Mouse (Mus musculus): ENCODE data around the gene March4. TPM values are rescaled to one million over a fixed set of nuclear protein-coding genes. Genes with fewer than 3 reads are reported as not detected.

The March4 gene
- polyA plus RNA-seq, 1 experiment from 2014 or later = not detected

DNA sequence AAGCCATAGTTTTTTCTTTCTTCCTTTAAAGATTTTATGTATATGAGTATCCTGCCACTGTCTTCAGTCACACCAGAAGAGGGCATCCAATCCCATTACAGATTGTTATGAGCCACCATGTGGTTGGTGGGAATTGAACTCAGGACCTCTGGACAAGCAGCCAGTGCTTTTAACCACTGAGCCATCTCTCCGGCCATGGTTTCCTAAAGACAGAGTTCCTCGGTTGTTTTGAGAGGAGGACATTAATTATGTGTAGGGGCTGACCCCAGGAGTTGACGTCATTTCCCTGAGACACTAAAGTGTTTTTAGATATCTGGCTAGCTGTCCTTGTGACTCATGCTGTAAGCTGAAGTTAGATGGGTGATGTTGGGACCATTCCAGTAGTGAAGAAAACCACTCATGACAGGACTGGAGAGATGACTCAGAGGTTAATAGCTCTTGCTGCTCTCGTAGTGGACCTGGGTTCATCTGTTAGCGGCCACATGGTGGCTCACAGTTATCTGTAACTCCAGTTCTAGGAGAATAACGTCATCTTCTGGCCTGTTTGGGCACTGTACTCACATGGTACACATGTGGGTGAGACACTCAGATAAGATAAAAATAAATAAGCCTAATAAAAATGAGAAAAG, 27.7 kb upstream of the March4 start:
- no peak overlapping the region for H3K4me2 ChIP-seq (ENCODE audit: low read length)
- no peak overlapping the region for H3K4me3 ChIP-seq (replicated peaks; ENCODE audit: low read depth, low read length)
- no peak overlapping the region for H3K9ac ChIP-seq (ENCODE audit: low read depth, low read length)
- 48% methylated on average over 6 of the region's 6 CpGs for WGBS
- no peak for DNase-seq (ENCODE audit: low spot score)
- TF ChIP-seq CTCF (IDR thresholded peaks at IDR 0.05; ENCODE audit: low read depth) = no peak
- no peaks in the 10 kb centered on the region for H3K9me3 ChIP-seq (replicated peaks; ENCODE audit: low read length)
- no peaks in the 10 kb centered on the region for H3K36me3 ChIP-seq (ENCODE audit: insufficient read depth, low read length)
- H3K27me3 ChIP-seq (ENCODE audit: insufficient read depth, low read length) = no peaks in the 10 kb centered on the region
- no peak for ATAC-seq (replicated peaks; ENCODE audit: low FRiP score, low read depth)
- no peak overlapping the region for H3K27ac ChIP-seq
- no peaks in the 10 kb centered on the region for H3K4me1 ChIP-seq (replicated peaks; ENCODE audit: insufficient read depth, low read length)

DNA sequence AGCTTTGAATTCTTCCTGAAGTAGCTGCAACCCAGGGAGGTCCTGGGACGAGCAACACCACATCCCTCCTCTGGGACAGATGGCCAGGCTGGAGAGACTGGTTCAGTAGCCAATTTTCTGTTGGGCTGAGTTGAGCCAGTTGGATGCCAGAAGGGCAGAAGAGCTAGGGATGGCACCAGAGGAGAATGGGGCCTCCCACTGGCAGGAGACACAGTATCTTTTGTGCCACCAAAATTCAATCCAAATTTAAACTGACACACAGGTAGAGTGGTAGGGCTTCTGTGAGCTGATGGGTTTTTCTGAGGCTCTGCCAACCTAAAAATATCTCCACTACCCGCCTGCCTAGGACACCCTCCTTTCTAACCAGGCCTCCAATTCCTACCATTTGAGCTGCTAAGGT, 21.9 kb upstream of the March4 start:
- Histone ChIP-seq H3K4me2 (ENCODE audit: low read length) (no peak overlapping the region), H3K36me3 (ENCODE audit: insufficient read depth, low read length) (no peaks in the 10 kb centered on the region), H3K9ac (ENCODE audit: low read depth, low read length) (no peak overlapping the region), H3K9me3 (replicated peaks; ENCODE audit: low read length) (no peaks in the 10 kb centered on the region), H3K27ac (no peak overlapping the region), H3K27me3 (ENCODE audit: insufficient read depth, low read length) (no peaks in the 10 kb centered on the region), H3K4me3 (replicated peaks; ENCODE audit: low read depth, low read length) (no peak overlapping the region), H3K4me1 (replicated peaks; ENCODE audit: insufficient read depth, low read length) (no peaks in the 10 kb centered on the region)
- ATAC-seq (replicated peaks; ENCODE audit: low FRiP score, low read depth) (no peak), DNase-seq (ENCODE audit: low spot score) (no peak)
- WGBS = 72% methylated on average over 2 of the region's 2 CpGs
- no peak for TF ChIP-seq CTCF (IDR thresholded peaks at IDR 0.05; ENCODE audit: low read depth)

DNA sequence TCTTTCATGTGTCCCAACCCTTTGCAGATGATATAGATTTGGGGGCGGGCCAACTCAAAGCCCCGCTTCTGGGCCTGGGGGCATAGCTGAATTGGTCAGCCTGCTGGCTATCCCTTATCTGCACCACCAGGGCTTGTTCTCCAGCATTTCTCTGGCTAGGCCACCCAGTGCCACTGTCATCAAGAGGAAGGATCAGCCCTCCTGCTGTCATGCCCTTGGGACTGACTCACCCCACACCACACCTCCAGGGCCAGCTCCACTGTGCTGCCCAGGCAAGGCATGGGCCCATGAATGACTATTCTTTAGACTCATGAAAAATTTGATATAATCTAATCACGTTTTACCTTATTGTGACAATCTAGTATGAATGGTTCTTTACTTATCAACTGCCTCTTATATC, 19.7 kb upstream of the March4 start:
- H3K4me2 ChIP-seq (ENCODE audit: low read length) = no peak overlapping the region
- no peaks in the 10 kb centered on the region for H3K4me1 ChIP-seq (replicated peaks; ENCODE audit: insufficient read depth, low read length)
- WGBS = 88% methylated on average over 3 of the region's 3 CpGs
- no peak overlapping the region for H3K9ac ChIP-seq (ENCODE audit: low read depth, low read length)
- DNase-seq (ENCODE audit: low spot score) (no peak), ATAC-seq (replicated peaks; ENCODE audit: low FRiP score, low read depth) (no peak)
- no peak for TF ChIP-seq CTCF (IDR thresholded peaks at IDR 0.05; ENCODE audit: low read depth)
- H3K27ac ChIP-seq = no peak overlapping the region
- no peaks in the 10 kb centered on the region for H3K27me3 ChIP-seq (ENCODE audit: insufficient read depth, low read length)
- no peaks in the 10 kb centered on the region for H3K36me3 ChIP-seq (ENCODE audit: insufficient read depth, low read length)
- H3K9me3 ChIP-seq (replicated peaks; ENCODE audit: low read length) = no peaks in the 10 kb centered on the region
- no peak overlapping the region for H3K4me3 ChIP-seq (replicated peaks; ENCODE audit: low read depth, low read length)

DNA sequence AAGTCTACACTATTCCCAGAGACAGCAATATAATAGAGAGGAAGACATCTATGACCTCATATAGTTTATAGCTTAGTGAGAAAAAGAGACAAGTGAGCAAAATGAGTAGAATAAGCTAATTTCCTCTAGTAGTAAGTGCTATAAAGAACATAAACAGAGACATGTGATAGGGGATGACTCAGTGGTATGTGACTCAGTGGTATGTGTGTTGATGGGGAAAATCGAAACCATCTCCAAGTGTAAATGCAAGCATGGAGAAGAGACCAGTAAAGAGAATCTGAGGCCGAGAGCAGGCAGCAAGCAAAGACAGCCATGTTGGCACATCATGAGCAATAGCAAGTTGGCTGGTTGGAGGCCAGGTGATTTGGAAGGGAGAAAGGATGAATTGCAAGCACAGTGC, 13.6 kb upstream of the March4 start:
- DNase-seq (ENCODE audit: low spot score) (no peak), ATAC-seq (replicated peaks; ENCODE audit: low FRiP score, low read depth) (no peak)
- H3K36me3 ChIP-seq (ENCODE audit: insufficient read depth, low read length) = no peaks in the 10 kb centered on the region
- H3K4me2 ChIP-seq (ENCODE audit: low read length) = no peak overlapping the region
- no peaks in the 10 kb centered on the region for H3K9me3 ChIP-seq (replicated peaks; ENCODE audit: low read length)
- no peak overlapping the region for H3K9ac ChIP-seq (ENCODE audit: low read depth, low read length)
- no peak overlapping the region for H3K4me3 ChIP-seq (replicated peaks; ENCODE audit: low read depth, low read length)
- 76% methylated on average over 2 of the region's 2 CpGs for WGBS
- H3K27ac ChIP-seq = no peak overlapping the region
- H3K27me3 ChIP-seq (ENCODE audit: insufficient read depth, low read length) = no peaks in the 10 kb centered on the region
- no peak for TF ChIP-seq CTCF (IDR thresholded peaks at IDR 0.05; ENCODE audit: low read depth)
- H3K4me1 ChIP-seq (replicated peaks; ENCODE audit: insufficient read depth, low read length) = no peaks in the 10 kb centered on the region

DNA sequence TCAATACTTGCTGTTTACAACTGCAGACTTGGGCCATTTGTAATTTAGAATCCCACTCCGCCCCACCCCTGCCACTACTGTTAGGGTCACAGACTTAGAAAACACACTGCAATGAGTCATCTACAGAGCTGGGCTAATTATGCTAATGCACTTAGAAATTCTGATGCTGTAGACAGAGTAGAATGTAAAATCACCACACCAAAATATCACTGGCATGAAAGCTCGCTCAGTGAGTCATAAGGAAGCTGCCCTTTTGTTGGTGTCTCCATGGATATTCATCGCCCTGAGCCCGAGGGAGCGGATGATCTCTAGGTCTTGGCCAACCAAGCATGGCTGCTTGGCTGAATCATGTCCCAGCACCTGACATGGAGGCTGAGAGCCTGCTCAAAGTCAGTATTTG, 1.5 kb upstream of the March4 start:
- no peak for TF ChIP-seq CTCF (IDR thresholded peaks at IDR 0.05; ENCODE audit: low read depth)
- Histone ChIP-seq H3K4me2 (ENCODE audit: low read length) (no peak overlapping the region), H3K27me3 (ENCODE audit: insufficient read depth, low read length) (peaks cover 27% of the 10 kb centered on the region; the same call in 1 of the 2 replicates), H3K9me3 (replicated peaks; ENCODE audit: low read length) (no peaks in the 10 kb centered on the region), H3K9ac (ENCODE audit: low read depth, low read length) (no peak overlapping the region), H3K27ac (no peak overlapping the region), H3K36me3 (ENCODE audit: insufficient read depth, low read length) (no peaks in the 10 kb centered on the region), H3K4me3 (replicated peaks; ENCODE audit: low read depth, low read length) (no peak overlapping the region), H3K4me1 (replicated peaks; ENCODE audit: insufficient read depth, low read length) (peaks cover 8% of the 10 kb centered on the region)
- no peak for ATAC-seq (replicated peaks; ENCODE audit: low FRiP score, low read depth)
- WGBS = 64% methylated on average over 5 of the region's 5 CpGs
- no peak for DNase-seq (ENCODE audit: low spot score)

DNA sequence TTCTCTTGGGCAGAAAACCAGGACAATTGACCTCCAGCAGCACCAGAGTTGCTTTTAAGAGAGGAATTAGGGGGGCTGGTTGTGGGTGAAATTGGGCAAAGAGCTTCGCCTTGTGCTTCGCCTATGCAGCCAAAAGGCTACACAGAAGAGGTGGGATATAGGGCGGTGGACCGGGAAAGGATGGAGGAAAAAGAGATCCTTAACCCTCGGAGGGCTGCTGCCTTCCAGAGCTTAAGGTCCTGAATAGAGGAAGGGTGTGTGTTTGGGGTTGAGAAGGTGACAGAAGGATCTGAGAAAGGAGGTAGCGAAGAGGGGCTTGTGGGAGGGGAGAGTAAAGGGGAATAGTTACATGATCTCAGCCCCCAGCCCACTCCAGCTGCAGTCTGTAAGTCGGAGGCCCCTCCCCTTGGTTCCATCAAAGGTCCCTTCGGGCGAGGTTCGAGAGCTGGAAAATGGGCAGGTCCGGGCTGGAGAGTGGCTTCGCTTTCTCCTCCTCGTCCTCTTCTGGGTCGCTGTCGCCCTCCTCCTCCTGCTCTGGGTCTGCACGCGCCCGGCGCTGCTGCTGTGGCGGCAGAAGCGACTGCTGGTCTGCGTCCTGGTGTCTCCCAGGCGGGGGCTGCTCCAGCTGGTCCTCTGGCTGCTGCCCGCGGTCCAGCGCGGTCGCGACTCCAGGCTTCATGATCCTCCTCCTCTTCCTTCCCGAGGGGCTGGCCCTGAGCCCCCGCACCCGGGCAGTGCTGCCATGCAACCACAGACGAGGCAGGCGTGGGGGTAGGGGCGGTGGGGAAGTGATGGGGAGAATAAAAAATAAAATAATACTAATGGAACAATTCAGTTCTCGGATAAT, 782 bp downstream of the March4 start:
- WGBS = under 1% methylated on average over 35 of the region's 36 CpGs
- Histone ChIP-seq H3K4me2 (ENCODE audit: low read length) (peak overlapping the region; percentile 56), H3K4me3 (replicated peaks; ENCODE audit: low read depth, low read length) (peak overlapping the region; percentile 20), H3K27ac (no peak overlapping the region), H3K9ac (ENCODE audit: low read depth, low read length) (no peak overlapping the region), H3K9me3 (replicated peaks; ENCODE audit: low read length) (no peaks in the 10 kb centered on the region), H3K36me3 (ENCODE audit: insufficient read depth, low read length) (no peaks in the 10 kb centered on the region), H3K27me3 (ENCODE audit: insufficient read depth, low read length) (peaks cover 27% of the 10 kb centered on the region; the same call in 1 of the 2 replicates), H3K4me1 (replicated peaks; ENCODE audit: insufficient read depth, low read length) (peaks cover 8% of the 10 kb centered on the region)
- no peak for TF ChIP-seq CTCF (IDR thresholded peaks at IDR 0.05; ENCODE audit: low read depth)
- ATAC-seq (replicated peaks; ENCODE audit: low FRiP score, low read depth) = peak; percentile 54; the same call in 1 of the 2 replicates
- peak; percentile 13 for DNase-seq (ENCODE audit: low spot score)

All from kidney, postnatal 0 days (tissue).